Comparison of ENCODE assay signal across 32 mouse cellular contexts in genomic region chr12:48963451-48963850, GRCm38 (mm10).
"Had no signal": no experiment of that assay in that cellular context is flagged by ENCODE, and none has a peak within 500 bp of the region (broad histone marks: within the 10 kb centered on the region; RNA-seq: fewer than 3 reads in every experiment).

No protein-coding gene starts in this region.

- DNase-seq: heart, postnatal 10 days; heart, postnatal 14 days; heart, postnatal 36 days; heart, postnatal 4 days; kidney, adult 11 months; kidney, adult 18-20 months; kidney, adult 2 months; kidney, adult 8-10 months; kidney, adult 9 months; kidney, postnatal 10 days; kidney, postnatal 14 days; kidney, postnatal 25 days; kidney, postnatal 36 days; kidney, postnatal 4 days; layer of hippocampus, adult 9-11 months; layer of hippocampus, postnatal 36 days had no signal

- H3K4me3 ChIP-seq: heart, embryonic 13.5 days; heart, embryonic 15.5 days; hindbrain, embryonic 10.5 days; hindbrain, embryonic 12.5 days; hindbrain, embryonic 13.5 days; hindbrain, embryonic 15.5 days; intestine, embryonic 15.5 days; kidney, embryonic 15.5 days; layer of hippocampus, adult 2 months; left cerebral cortex, adult 2 months had no signal

- H3K9ac ChIP-seq: heart, embryonic 13.5 days; heart, embryonic 15.5 days; hindbrain, embryonic 12.5 days; hindbrain, embryonic 13.5 days; hindbrain, embryonic 14.5 days; hindbrain, embryonic 15.5 days; intestine, embryonic 15.5 days; kidney, embryonic 15.5 days had no signal

- H3K27ac ChIP-seq: heart, embryonic 13.5 days; heart, embryonic 15.5 days; hindbrain, embryonic 10.5 days; hindbrain, embryonic 12.5 days; hindbrain, embryonic 13.5 days; hindbrain, embryonic 14.5 days; hindbrain, embryonic 15.5 days; hindbrain, postnatal 0 days; intestine, embryonic 15.5 days; kidney, embryonic 15.5 days; kidney, postnatal 0 days; layer of hippocampus, adult 2 months; left cerebral cortex, adult 2 months had no signal

- ATAC-seq: hindbrain, embryonic 16.5 days; hindbrain, postnatal 0 days; inflammation-experienced regulatory T-cells, adult 6 months; intestine, embryonic 15.5 days; intestine, postnatal 0 days had no signal

- H3K4me1 ChIP-seq: heart, embryonic 13.5 days; heart, embryonic 15.5 days; hindbrain, embryonic 10.5 days; intestine, embryonic 15.5 days; kidney, embryonic 15.5 days had no signal

- H3K4me2 ChIP-seq: heart, embryonic 13.5 days; heart, embryonic 15.5 days; hindbrain, embryonic 12.5 days; hindbrain, embryonic 13.5 days; hindbrain, embryonic 14.5 days; hindbrain, embryonic 15.5 days; intestine, embryonic 15.5 days; kidney, embryonic 15.5 days had no signal

- H3K27me3 ChIP-seq: heart, embryonic 13.5 days; heart, embryonic 15.5 days; hindbrain, embryonic 12.5 days; hindbrain, embryonic 13.5 days; hindbrain, embryonic 15.5 days; intestine, embryonic 15.5 days; kidney, embryonic 15.5 days had no signal

- H3K9me3 ChIP-seq: heart, embryonic 13.5 days; heart, embryonic 15.5 days; hindbrain, embryonic 10.5 days; hindbrain, embryonic 12.5 days; hindbrain, embryonic 13.5 days; hindbrain, embryonic 15.5 days; intestine, embryonic 15.5 days; kidney, embryonic 15.5 days had no signal

- H3K36me3 ChIP-seq: heart, embryonic 13.5 days; heart, embryonic 15.5 days; hindbrain, embryonic 10.5 days; hindbrain, embryonic 12.5 days; hindbrain, embryonic 13.5 days; hindbrain, embryonic 15.5 days; intestine, embryonic 15.5 days; kidney, embryonic 15.5 days had no signal
